Mouse (Mus musculus): ENCODE measurements at regions not wholly inside any gene's neighbourhood (a gene's known extent, or its start where the extent isn't known, plus 50 kb on each side); places are given as distances from the start of the nearest gene placed in this dataset.

- DNase-seq (ENCODE audit: low read depth), result peak; percentile 10
Observed at GRCm38 (mm10) chr12:42987018-42987606, 1223.0 kb downstream of the Dnajb9 start.

GRCm38 (mm10) chr12:42986505-42986904, 1223.6 kb downstream of the Dnajb9 start:
- no peak for DNase-seq (ENCODE audit: low read depth)

GRCm38 (mm10) chr12:42986096-42986495, 1224.0 kb downstream of the Dnajb9 start:
- DNase-seq (ENCODE audit: low read depth), result no peak

DNA sequence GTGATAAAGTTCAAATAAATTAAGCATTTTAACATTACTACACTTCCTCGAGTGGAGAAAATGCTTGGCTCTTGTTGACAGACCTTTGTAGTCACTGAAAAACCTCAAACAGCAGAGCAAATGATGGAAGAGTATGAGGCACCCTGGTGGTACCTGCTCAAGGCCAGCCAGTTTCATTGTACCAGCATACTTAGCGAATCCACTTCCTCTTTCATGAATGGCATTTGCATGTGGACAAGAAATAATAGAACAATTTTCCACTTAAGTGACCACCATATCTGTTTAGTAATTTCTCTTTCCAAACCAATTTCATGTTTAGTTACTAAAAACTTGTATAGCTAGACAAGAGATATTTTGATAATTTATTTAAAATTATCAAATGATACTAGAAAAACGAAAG, 1231.3 kb downstream of the Dnajb9 start:
- no peak for DNase-seq (ENCODE audit: low read depth)

- no peak for DNase-seq (ENCODE audit: low read depth)
Observed at GRCm38 (mm10) chr12:42972766-42973165, 1237.4 kb downstream of the Dnajb9 start.

DNA sequence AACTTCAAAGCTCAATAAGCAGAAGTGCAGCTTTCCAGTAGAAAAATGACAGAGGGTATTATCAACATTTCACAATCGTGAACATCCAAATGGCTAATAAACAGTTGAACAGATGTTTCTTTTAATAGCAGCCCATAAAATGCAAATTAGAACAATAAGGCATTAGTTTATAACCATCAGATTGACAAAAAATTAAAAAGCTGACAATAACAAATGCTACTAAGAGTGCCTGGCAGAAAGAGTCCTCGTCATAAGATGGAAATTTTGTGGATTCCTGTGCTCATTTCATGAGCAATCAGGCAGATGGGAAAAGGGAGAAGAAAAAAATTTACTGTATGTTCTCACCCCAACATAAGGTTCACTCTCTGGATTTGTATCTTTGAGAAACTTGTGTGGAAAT, 1248.6 kb downstream of the Dnajb9 start:
- DNase-seq (ENCODE audit: low read depth), result no peak

DNA sequence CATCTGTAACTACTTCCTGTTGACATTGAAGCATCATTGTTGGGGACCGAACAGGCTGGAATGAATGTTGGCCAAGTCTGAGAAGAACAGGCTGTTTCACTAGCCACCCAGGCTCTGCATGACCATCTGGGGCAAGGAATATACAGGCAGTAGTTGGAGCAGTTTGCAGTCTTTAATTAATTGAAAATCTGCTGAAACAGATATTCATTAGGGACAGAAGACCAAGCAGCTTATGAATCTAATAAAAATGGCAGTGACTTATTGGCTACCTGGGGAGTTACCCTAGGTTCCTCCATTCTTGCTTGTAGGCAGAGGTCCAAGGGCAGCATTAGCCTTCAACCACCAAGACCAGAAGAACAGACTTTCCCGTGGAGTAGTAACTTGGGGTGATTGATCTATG, 1262.2 kb downstream of the Dnajb9 start:
- DNase-seq (ENCODE audit: low read depth), result no peak

DNA sequence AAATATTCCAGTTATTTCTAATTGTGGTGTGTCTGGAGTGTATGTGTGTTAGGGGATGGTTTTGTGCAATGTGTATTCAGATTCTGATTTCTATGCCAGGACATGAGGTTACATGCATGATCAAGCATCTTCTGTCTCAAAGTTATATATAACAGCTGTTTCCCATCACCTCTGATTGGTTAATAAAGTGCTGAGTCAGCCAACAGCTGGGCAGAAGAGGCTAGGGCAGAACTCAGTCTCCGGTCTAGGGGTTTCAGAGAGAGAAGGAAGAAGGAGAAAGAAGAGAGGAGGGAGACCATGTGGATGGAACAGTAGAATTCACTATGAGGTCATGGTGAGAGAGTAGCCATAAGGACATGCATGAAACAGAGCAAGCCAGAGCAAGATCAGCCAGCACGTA, 1295.8 kb downstream of the Dnajb9 start:
- DNase-seq (ENCODE audit: low read depth), result no peak

Data from fibroblast of lung, adult 2 months (primary cell).